Mouse (Mus musculus): Measurements from ENCODE around the gene 4930556J24Rik.

DNA sequence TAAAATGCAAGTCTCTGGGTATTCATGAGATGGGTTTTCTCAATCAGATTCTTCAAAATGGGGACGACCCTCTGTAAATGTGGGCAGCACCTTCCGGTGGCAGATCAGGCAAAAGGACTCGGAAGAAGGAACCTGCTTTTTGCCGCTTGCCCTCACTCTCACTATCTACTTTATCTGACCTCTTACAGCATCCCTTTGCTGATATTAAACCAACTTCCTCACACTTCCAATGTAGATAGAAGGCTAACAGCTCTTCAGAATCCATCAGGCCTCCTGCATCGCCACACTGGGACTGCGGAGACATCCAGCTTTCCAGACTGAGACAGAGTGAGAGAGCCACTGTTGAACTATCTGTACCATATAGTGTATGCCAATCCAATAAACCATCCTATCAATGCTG lies 53.8 kb downstream of the 4930556J24Rik start:
- no peak for TF ChIP-seq POLR2A (IDR thresholded peaks at IDR 0.05; ENCODE audit: low read depth, low read length)
- no peak for TF ChIP-seq CTCF (conservative IDR thresholded peaks at IDR 0.05; ENCODE audit: insufficient read depth, insufficient read length, low read depth, low read length)
